Mouse (Mus musculus) left cerebral cortex, postnatal 4 days (tissue): ENCODE data around the gene Oog4. TPM values are rescaled to one million over a fixed set of nuclear protein-coding genes. Genes with fewer than 3 reads are reported as not detected.
"Not testable (repeated sequence)": the region's sequence is repeated elsewhere in the genome, so short reads cannot be mapped to it uniquely, and the experiment has no call there.

ENCODE experiments used
- DNase-seq: peaks from one replicate; pipeline ENCODE4 v3.0.0-alpha.2; 2022
- intact Hi-C: fragments of 180-260 bp; cut with DNase I; formaldehyde crosslinking; loops from one replicate; pipeline ENCODE4 v1.15.1; 2025
- total RNA-seq, 2 experiments: library from RNA; stranded (reverse); gene quantifications; 2 replicates each; pipeline ENCODE4 v1.2.3; 2021

The Oog4 gene
- not detected for total RNA-seq

GRCm38 (mm10) chr4:143450224-143450623 is at the start of gene Oog4:
Oog4 (minus strand) TSS chr4:143450324.
- intact Hi-C loops: no loop called here
- DNase-seq: no peak

GRCm38 (mm10) chr4:143426770-143427169 is 23.4 kb downstream of the Oog4 start:
- DNase-seq, intact Hi-C loops: not testable (repeated sequence)

- intact Hi-C loops: no loop called here
- DNase-seq: no peak
Observed at GRCm38 (mm10) chr4:143414121-143414520, 36.0 kb downstream of the Oog4 start.

- intact Hi-C loops: no loop called here
- no peak for DNase-seq
Observed at GRCm38 (mm10) chr4:143413621-143414020, 36.5 kb downstream of the Oog4 start.

GRCm38 (mm10) chr4:143412219-143413092 is 37.7 kb downstream of the Oog4 start, which contains the start of gene Pramef8:
Pramef8 (plus strand) TSS chr4:143412426.
- intact Hi-C loops: no loop called here
- peak; percentile 89 for DNase-seq

GRCm38 (mm10) chr4:143411566-143412218 is 38.4 kb downstream of the Oog4 start:
- DNase-seq: no peak
- intact Hi-C loops: no loop called here

GRCm38 (mm10) chr4:143394181-143394580 is 55.9 kb downstream of the Oog4 start, which contains the start of gene Pramel1:
Pramel1 (plus strand) TSS chr4:143394428.
- intact Hi-C loops: no loop called here
- no peak for DNase-seq

GRCm38 (mm10) chr4:143388955-143389702 is 61.0 kb downstream of the Oog4 start:
- intact Hi-C loops: loop anchor here (10.0 kb wide), 1 partner anchor 134 kb away; no protein-coding TSS in a partner anchor
- peak; percentile 50 for DNase-seq

Other genes starting within 250 kb of the Oog4 start
- gene Prdm2, start 237.3 kb downstream of the Oog4 start, total RNA-seq: 10 to 100 TPM; 44.6 to 50.4 TPM
- gene Pdpn, start 150.8 kb downstream of the Oog4 start, total RNA-seq: 10 to 100 TPM; 14.6 to 15.8 TPM
- gene Lrrc38, start 100.6 kb downstream of the Oog4 start, total RNA-seq: under 1 TPM in 1 of 2 experiments, not detected in 1; 0.14 TPM
- gene Pramel1, start 55.9 kb downstream of the Oog4 start, total RNA-seq: not detected
- gene Pramef8, start 37.9 kb downstream of the Oog4 start, total RNA-seq: 10 to 100 TPM; 16.0 to 18.5 TPM
- not detected for gene Gm13043, start 61.0 kb upstream of the Oog4 start, total RNA-seq
- gene Gm13040, start 85.6 kb upstream of the Oog4 start, total RNA-seq: not detected
- not detected for gene BC080695, start 101.4 kb upstream of the Oog4 start, total RNA-seq
- gene Gm13057, start 101.4 kb upstream of the Oog4 start, total RNA-seq: not detected
- not detected for gene Gm13083, start 164.7 kb upstream of the Oog4 start, total RNA-seq
- gene Gm13088, start 206.9 kb upstream of the Oog4 start, total RNA-seq: not detected